Mouse (Mus musculus) urinary bladder, postnatal 4 days (tissue): Measurements from ENCODE around the gene Jakmip3.

Experiments
- DNase-seq, 2 experiments: peaks; one replicate each; pipeline ENCODE4 v3.0.0; 2021 to 2022; ENCODE audit warnings: low spot score in 2 of 2

Gene Jakmip3

GRCm38 (mm10) chr7:138940612-138941461 is at the start of gene Jakmip3:
Gene Jakmip3, plus strand, starts transcription at chr7:138940730.
- DNase-seq: no peak

GRCm38 (mm10) chr7:138898122-138898521 is 42.4 kb upstream of the Jakmip3 start:
- DNase-seq: no peak

- no peak for DNase-seq
Measured at GRCm38 (mm10) chr7:138898743-138899142, 41.8 kb upstream of the Jakmip3 start.

- no peak for DNase-seq
Measured at GRCm38 (mm10) chr7:138903886-138904435, 36.6 kb upstream of the Jakmip3 start.

GRCm38 (mm10) chr7:138906441-138906840 is 34.1 kb upstream of the Jakmip3 start:
- no peak for DNase-seq

GRCm38 (mm10) chr7:138907043-138907442 is 33.5 kb upstream of the Jakmip3 start:
- DNase-seq: peak in 1 of 2 experiments; percentile 25

- DNase-seq: no peak
Measured at GRCm38 (mm10) chr7:138907976-138908375, 32.6 kb upstream of the Jakmip3 start.

- DNase-seq: no peak
Measured at GRCm38 (mm10) chr7:138908768-138909276, 31.7 kb upstream of the Jakmip3 start.

GRCm38 (mm10) chr7:138909277-138910192 is 31.0 kb upstream of the Jakmip3 start, which contains the start of gene Bnip3:
Gene Bnip3, minus strand, starts transcription at chr7:138909519.
- DNase-seq: peak; percentile 86

GRCm38 (mm10) chr7:138910193-138910562 is 30.4 kb upstream of the Jakmip3 start:
- DNase-seq: no peak

GRCm38 (mm10) chr7:138913616-138914015 is 26.9 kb upstream of the Jakmip3 start:
- DNase-seq: no peak

GRCm38 (mm10) chr7:138919156-138919944 is 21.2 kb upstream of the Jakmip3 start:
- peak; percentile 70 to 71 for DNase-seq

GRCm38 (mm10) chr7:138921611-138922010 is 18.9 kb upstream of the Jakmip3 start:
- DNase-seq: no peak

GRCm38 (mm10) chr7:138923756-138924425 is 16.6 kb upstream of the Jakmip3 start:
- no peak for DNase-seq

GRCm38 (mm10) chr7:138928456-138928855 is 12.1 kb upstream of the Jakmip3 start:
- DNase-seq: no peak

GRCm38 (mm10) chr7:138934523-138934922 is 6.0 kb upstream of the Jakmip3 start:
- no peak for DNase-seq

- no peak for DNase-seq
Measured at GRCm38 (mm10) chr7:138938991-138939390, 1.5 kb upstream of the Jakmip3 start.

GRCm38 (mm10) chr7:138940256-138940611 is 296 bp upstream of the Jakmip3 start:
- no peak for DNase-seq

GRCm38 (mm10) chr7:138941571-138941970 is 1.0 kb downstream of the Jakmip3 start:
- DNase-seq: no peak

GRCm38 (mm10) chr7:138942301-138942700 is 1.8 kb downstream of the Jakmip3 start:
- no peak for DNase-seq

GRCm38 (mm10) chr7:138945668-138946067 is 5.1 kb downstream of the Jakmip3 start:
- DNase-seq: no peak
